Mouse (Mus musculus) thymus, postnatal 10 days (tissue): ENCODE results near the gene Pdia2.

Source experiments
- DNase-seq, 2 experiments: peaks; one replicate each; pipeline ENCODE4 v3.0.0; 2021; ENCODE audit warnings: low spot score in 2 of 2

Pdia2 gene

DNA sequence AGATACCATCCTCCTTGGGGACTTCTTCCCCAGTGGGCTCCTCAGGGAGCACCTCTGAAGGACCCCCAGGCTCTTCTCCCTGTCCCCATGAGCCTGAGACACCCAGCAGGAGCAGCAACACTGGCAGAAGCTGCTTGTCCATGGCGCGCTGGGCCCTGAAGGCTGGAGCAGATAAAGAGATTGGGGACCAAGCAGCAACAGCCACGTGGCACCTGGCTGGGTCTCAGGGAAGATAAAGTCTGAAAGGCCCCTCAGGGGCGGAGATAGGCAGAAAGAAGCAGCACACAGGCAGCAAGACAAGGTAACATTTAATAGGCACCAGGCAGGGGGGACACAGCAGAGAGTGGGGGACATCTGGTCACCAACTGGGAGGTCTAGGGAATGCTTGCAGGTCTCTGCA lies at the start of gene Pdia2:
Gene Pdia2 (minus strand): TSS at position 196 of the 400 bp plus-strand sequence.
- no peak for DNase-seq

GRCm38 (mm10) chr17:26244101-26244841 lies 45.4 kb upstream of the Pdia2 start, which contains the start of gene Fam234a:
Gene Fam234a, minus strand, starts transcription at chr17:26244242.
- DNase-seq, result peak; percentile 82 to 91

DNA sequence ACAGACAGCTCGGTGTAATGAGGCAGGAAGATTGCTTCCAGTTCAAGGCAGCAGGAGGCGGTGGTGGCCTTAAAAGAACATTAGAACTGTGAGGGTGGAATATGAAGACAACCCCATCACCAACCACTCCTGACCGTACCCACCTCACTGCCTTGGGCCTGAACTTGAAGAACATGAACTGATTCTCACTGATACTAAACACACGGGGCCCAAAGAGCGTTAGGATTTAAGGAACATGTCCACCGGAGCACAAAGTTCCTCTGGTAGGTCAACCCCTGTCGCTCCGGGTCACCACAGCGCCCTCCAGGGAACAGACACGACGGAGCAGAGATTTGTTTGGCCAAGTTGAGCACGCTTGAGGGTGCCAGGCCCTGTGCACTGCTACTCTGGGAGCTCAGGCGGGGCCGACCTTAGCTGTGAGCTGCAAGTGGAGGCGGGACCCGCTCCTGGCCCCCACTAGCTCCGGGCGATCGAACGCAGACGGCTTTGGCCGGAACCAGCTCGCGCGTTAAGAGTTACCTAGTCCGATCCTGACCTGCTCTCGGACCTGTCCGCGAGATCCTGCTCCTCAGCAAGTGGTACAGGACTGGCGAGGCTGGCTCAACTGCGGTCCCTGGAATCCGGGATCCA lies 44.7 kb upstream of the Pdia2 start:
- peak; percentile 43 to 48 for DNase-seq

GRCm38 (mm10) chr17:26240990-26241389 lies 42.1 kb upstream of the Pdia2 start:
- DNase-seq, result no peak

- no peak for DNase-seq
These were observed 41.4 kb upstream of the Pdia2 start for GRCm38 (mm10) chr17:26240120-26240790.

GRCm38 (mm10) chr17:26239551-26239950 lies 40.7 kb upstream of the Pdia2 start:
- no peak for DNase-seq

DNA sequence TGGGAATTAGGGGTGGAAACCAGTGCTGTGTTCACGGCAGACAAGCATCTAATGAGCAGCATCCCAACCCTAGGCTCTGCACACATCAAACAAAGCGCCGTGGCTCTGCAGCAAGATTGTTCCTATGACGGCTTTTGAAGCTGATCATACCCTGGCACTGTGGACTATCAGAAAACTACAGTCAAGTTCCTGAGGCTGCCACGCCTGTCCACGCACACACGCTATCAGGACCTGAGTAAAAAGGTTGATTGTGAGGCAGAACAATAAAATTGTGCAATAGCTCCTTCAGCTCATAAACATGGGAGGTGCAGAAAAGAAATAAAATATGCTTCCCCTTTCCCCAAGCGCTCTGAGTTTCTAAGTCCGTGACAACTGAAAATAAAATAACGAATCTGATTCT lies 38.8 kb upstream of the Pdia2 start:
- no peak for DNase-seq

DNA sequence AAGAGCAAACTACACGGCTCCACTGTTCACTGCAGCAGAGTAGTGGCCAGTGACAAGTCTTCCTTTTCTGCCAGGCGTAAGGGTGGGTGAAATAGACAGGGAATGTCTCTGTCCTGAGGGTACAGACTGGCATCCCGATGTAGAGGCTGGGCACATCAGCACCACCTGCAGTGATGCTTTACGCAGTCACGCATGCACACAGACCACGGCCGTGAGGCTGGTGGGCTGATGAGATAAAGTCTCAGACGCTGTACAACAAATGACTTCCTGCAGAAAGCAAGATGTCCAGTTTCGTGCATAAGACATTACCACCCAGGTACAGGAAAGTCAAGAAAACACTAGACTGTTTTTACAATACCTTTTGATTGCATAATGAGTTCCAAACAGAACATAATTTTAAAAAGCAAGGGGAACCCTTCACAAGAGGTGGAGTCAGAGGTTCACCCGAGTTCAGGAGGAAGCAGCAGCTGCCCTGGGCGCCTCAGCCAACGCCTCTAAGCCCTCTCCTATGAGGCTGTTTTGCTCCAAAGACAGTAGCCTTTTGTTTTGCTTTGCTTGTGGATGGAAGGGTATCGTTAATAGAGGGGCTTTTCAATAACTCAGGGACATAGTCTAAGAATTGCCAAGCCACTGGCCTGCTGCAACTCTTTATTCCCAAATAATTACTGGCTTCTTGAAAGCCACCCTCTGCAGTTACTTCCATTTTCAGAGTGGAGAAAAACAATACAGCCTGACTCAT lies 36.4 kb upstream of the Pdia2 start:
- DNase-seq, result no peak

- DNase-seq, result no peak
These were observed 35.5 kb upstream of the Pdia2 start for GRCm38 (mm10) chr17:26234386-26234785.

DNA sequence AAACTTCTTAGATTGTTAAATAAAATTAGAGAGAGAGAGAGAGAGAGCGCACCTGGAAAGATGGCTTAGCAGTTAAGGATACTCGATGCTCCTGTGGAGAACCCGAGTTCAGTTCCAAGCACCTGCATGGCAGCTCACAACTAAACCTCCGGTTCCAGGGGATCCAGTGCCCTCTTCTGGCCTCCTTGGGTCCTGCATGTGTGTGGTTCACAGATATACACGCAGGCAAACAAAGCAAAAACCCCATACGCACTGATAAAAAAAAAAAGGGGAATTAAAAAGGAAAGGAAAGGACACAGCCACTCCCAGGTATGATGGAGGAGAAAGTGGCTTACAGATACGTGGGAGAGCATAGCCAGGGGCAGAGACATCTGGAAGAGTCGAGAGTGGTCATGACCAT lies 34.0 kb upstream of the Pdia2 start:
- DNase-seq, result no peak

DNA sequence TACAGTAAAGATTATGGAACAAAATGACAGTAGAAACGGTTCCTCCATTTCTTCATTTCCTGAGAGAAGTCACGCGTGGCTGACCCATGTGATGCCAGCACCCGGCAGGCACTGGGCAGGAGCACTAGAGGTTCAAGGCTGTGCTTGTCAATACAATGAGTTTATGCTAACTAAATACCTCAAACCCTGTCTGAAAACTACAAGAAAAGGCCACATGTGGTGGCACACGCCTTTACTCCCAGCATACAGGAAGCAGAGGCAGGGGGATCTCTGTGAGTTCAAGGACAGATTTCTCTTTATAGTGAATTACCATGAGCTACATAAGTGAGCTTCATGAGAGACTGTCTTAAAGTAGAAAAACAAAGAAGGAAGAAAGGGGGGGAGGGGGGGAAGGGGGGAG lies 32.3 kb upstream of the Pdia2 start:
- no peak for DNase-seq

- DNase-seq, result no peak
These were observed 30.9 kb upstream of the Pdia2 start for GRCm38 (mm10) chr17:26229776-26230175.

GRCm38 (mm10) chr17:26225150-26225549 lies 26.3 kb upstream of the Pdia2 start:
- no peak for DNase-seq

DNA sequence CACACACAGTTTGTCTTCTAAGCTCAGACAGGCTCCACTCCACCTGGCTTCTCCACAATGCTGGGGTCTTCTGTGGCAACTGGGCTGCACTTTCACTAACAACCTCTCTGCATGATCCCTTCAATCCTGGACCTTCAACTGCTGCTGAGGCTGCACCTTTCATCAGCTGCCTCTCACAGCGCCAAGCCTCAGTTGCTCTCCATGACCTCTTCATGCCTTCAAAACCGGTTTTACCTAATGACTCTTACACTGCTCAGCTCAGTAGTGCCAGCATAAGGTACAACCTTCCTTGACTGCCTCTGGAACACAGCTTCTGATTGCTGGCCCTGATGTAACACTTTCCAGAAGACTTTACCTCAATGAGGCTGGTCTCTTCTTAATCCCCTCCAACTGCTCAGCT lies 22.6 kb upstream of the Pdia2 start:
- DNase-seq, result no peak

- DNase-seq, result no peak
These were observed 13.8 kb upstream of the Pdia2 start for GRCm38 (mm10) chr17:26212681-26213080.

- no peak for DNase-seq
These were observed 13.4 kb upstream of the Pdia2 start for GRCm38 (mm10) chr17:26212241-26212640.

GRCm38 (mm10) chr17:26207686-26208085 lies 8.8 kb upstream of the Pdia2 start, which contains the start of gene Arhgdig:
Gene Arhgdig, minus strand, starts transcription at chr17:26207786.
- DNase-seq, result no peak

GRCm38 (mm10) chr17:26206392-26206791 lies 7.5 kb upstream of the Pdia2 start:
- no peak for DNase-seq

DNA sequence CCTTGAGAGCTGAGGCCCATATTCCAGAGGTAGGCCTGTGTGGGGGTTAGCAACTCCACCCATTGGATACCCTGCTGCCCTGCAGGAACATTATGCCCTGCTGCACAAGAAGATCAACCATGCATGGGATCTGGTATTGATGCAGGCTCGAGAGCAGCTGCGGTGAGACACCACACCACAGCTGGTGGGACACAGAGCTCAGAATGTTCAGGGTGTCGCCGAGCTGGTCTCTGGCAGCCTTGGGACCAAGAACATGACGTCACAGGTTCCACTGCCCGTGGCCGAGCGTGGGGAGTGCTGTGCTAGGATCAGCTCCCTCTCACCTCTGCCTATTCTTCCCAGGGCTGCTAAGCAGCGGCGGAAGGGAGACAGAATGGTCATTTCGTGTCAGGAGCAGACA lies 5.9 kb upstream of the Pdia2 start:
- no peak for DNase-seq

- peak in 1 of 2 experiments; percentile 19 for DNase-seq
These were observed 4.5 kb upstream of the Pdia2 start for GRCm38 (mm10) chr17:26203321-26203811.

DNA sequence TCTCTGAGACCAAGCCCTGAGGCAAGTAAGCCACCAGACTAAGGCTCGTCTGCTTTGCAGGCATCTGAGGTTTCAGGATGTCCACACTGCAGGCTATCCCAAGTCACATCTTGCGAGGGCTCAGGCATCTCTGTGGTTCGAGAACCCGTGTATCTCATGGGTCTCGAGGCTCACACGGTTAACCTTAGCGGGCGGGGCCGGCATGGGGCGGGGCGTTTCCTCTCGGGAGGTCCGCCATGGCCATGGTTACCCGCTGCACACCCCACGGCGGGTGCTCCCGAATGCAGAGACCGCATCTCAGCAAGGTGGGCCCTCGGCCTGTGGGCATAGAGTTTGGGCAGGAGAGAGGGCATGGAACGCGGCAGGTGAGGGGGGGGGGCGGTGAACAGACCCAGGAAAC lies 3.9 kb upstream of the Pdia2 start, which contains the start of gene Rgs11:
Gene Rgs11 (plus strand): TSS at position 215 of the 400 bp plus-strand sequence.
- peak; percentile 11 to 31 for DNase-seq

GRCm38 (mm10) chr17:26201998-26202397 lies 3.1 kb upstream of the Pdia2 start:
- no peak for DNase-seq
